Mouse (Mus musculus): Measurements from ENCODE around the gene Atxn7l2.
A peak's percentile ranks its signal among the peaks of the same experiment; 100 is the strongest.

Atxn7l2 gene

GRCm38 (mm10) chr3:108178756-108179715 lies 31.7 kb downstream of the Atxn7l2 start:
- no peak for DNase-seq (ENCODE audit: low read depth, low spot score)

GRCm38 (mm10) chr3:108174672-108175531 lies 35.8 kb downstream of the Atxn7l2 start:
- DNase-seq (ENCODE audit: low read depth, low spot score) = no peak

GRCm38 (mm10) chr3:108169199-108169598 lies 41.5 kb downstream of the Atxn7l2 start:
- DNase-seq (ENCODE audit: low read depth, low spot score) = no peak

GRCm38 (mm10) chr3:108167499-108167898 lies 43.2 kb downstream of the Atxn7l2 start:
- peak; percentile 63 for DNase-seq (ENCODE audit: low read depth, low spot score)

GRCm38 (mm10) chr3:108166486-108167211 lies 44.1 kb downstream of the Atxn7l2 start:
- DNase-seq (ENCODE audit: low read depth, low spot score) = peak; percentile 94

- no peak for DNase-seq (ENCODE audit: low read depth, low spot score)
These were observed 45.0 kb downstream of the Atxn7l2 start for GRCm38 (mm10) chr3:108165532-108166315.

GRCm38 (mm10) chr3:108164807-108165206 lies 45.9 kb downstream of the Atxn7l2 start:
- DNase-seq (ENCODE audit: low read depth, low spot score) = peak; percentile 76

GRCm38 (mm10) chr3:108164091-108164490 lies 46.6 kb downstream of the Atxn7l2 start:
- no peak for DNase-seq (ENCODE audit: low read depth, low spot score)

GRCm38 (mm10) chr3:108158383-108159037 lies 52.2 kb downstream of the Atxn7l2 start:
- DNase-seq (ENCODE audit: low read depth, low spot score) = peak; percentile 82

- DNase-seq (ENCODE audit: low read depth, low spot score) = no peak
These were observed 56.1 kb downstream of the Atxn7l2 start, which contains the start of gene Gpr61 for GRCm38 (mm10) chr3:108154656-108155055. TSS of gene Gpr61 (minus strand) at chr3:108154882.

- DNase-seq (ENCODE audit: low read depth, low spot score) = no peak
These were observed 58.4 kb downstream of the Atxn7l2 start for GRCm38 (mm10) chr3:108152290-108152689.

All from skeletal muscle tissue, adult 2 months (tissue).